Comparison of ENCODE assay signal across 8 mouse cellular contexts in the genomic region with DNA sequence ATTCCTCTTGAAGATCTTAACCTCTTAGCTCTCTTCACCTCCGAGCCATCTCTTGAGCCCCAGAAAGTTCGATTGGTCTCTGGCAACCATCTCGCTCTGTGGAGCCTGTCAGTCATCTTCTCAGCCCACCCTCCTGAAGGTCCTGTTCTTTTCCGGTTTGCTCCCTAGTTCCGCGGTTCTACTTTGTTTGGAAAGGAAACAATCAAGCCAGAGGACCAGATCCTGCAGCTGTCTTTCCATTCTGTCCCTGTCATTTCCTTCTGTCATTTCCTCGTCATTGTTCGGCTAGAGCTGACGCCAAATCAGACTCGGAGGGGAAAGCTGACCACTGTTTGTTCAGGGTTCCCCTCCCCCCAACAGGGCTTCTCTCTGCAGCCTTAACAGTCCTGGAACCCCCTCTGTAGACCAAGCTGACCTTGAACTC. TPM values are rescaled to one million over a fixed set of nuclear protein-coding genes. Genes with fewer than 3 reads are reported as not detected.
A peak's percentile ranks its signal among the peaks of the same experiment; 100 is the strongest.
DNase-seq lines count a peak whose midpoint lies in the region; ATAC-seq and TF ChIP-seq lines count a peak whose summit lies in the region.

No protein-coding gene starts in this region.

- H3K4me1 ChIP-seq in forebrain, embryonic 14.5 days (ENCODE audit: control insufficient read depth, insufficient read depth, low read length), result no peaks in the 10 kb centered on the region
- H3K4me1 ChIP-seq in forebrain, embryonic 12.5 days, result no peaks in the 10 kb centered on the region
- H3K4me1 ChIP-seq in liver, embryonic 12.5 days, result peaks cover 70% of the 10 kb centered on the region
- no peaks in the 10 kb centered on the region for H3K4me1 ChIP-seq in cerebellum, adult 2 months (ENCODE audit: control insufficient read depth, insufficient read depth, low read length)

- no peaks in the 10 kb centered on the region for H3K9me3 ChIP-seq in forebrain, embryonic 14.5 days (replicated peaks; ENCODE audit: control insufficient read depth, low read length)
- H3K9me3 ChIP-seq in forebrain, embryonic 12.5 days, result no peaks in the 10 kb centered on the region
- H3K9me3 ChIP-seq in liver, embryonic 12.5 days (replicated peaks), result no peaks in the 10 kb centered on the region

- H3K27ac ChIP-seq in forebrain, embryonic 14.5 days (ENCODE audit: low read depth, low read length), result no peak overlapping the region
- H3K27ac ChIP-seq in forebrain, embryonic 12.5 days, result no peak overlapping the region
- H3K27ac ChIP-seq in liver, embryonic 12.5 days, result peak overlapping the region; percentile 98
- no peak overlapping the region for H3K27ac ChIP-seq in cerebellum, adult 2 months (ENCODE audit: insufficient read depth, low read length)

- no peak for TF ChIP-seq POLR2A in cerebellum, adult 2 months (IDR thresholded peaks at IDR 0.05; ENCODE audit: borderline replicate concordance, insufficient read depth, low read length)

- H3K27me3 ChIP-seq in forebrain, embryonic 14.5 days (replicated peaks; ENCODE audit: control insufficient read depth, insufficient read depth, low read length), result no peaks in the 10 kb centered on the region
- no peaks in the 10 kb centered on the region for H3K27me3 ChIP-seq in forebrain, embryonic 12.5 days
- no peaks in the 10 kb centered on the region for H3K27me3 ChIP-seq in liver, embryonic 12.5 days (replicated peaks)
- no peaks in the 10 kb centered on the region for H3K27me3 ChIP-seq in splenic B cell, adult 2 months (ENCODE audit: control insufficient read depth, insufficient read depth, low read length, poor library complexity, severe bottlenecking)
- no peaks in the 10 kb centered on the region for H3K27me3 ChIP-seq in cerebellum, adult 2 months (ENCODE audit: control insufficient read depth, insufficient read depth, low read length)

- no peak overlapping the region for H3K9ac ChIP-seq in forebrain, embryonic 14.5 days (ENCODE audit: low read length)
- no peak overlapping the region for H3K9ac ChIP-seq in forebrain, embryonic 12.5 days
- peak overlapping the region; percentile 66 for H3K9ac ChIP-seq in liver, embryonic 12.5 days

- H3K4me2 ChIP-seq in forebrain, embryonic 14.5 days (ENCODE audit: low read length), result no peak overlapping the region
- no peak overlapping the region for H3K4me2 ChIP-seq in forebrain, embryonic 12.5 days
- H3K4me2 ChIP-seq in liver, embryonic 12.5 days, result peak overlapping the region; percentile 63

- H3K4me3 ChIP-seq in forebrain, embryonic 14.5 days (ENCODE audit: low read depth, low read length), result no peak overlapping the region
- no peak overlapping the region for H3K4me3 ChIP-seq in forebrain, embryonic 12.5 days (replicated peaks)
- H3K4me3 ChIP-seq in liver, embryonic 12.5 days, result peak overlapping the region; percentile 35
- no peak overlapping the region for H3K4me3 ChIP-seq in cerebellum, adult 2 months (replicated peaks; ENCODE audit: insufficient read depth, low read depth, low read length)

- 81% methylated on average over 10 of the region's 10 CpGs for WGBS in forebrain, embryonic 14.5 days
- 69% methylated on average over 10 of the region's 10 CpGs for WGBS in forebrain, embryonic 12.5 days
- 3% methylated on average over 10 of the region's 10 CpGs for WGBS in liver, embryonic 12.5 days (ENCODE audit: insufficient replicate concordance)
- 44% methylated on average over 10 of the region's 10 CpGs for WGBS in cerebellum, adult 2 months

- no peak for ATAC-seq in forebrain, embryonic 14.5 days
- ATAC-seq in forebrain, embryonic 12.5 days (ENCODE audit: low FRiP score), result no peak
- ATAC-seq in liver, embryonic 12.5 days, result peak; percentile 18; the same call in 1 of the 2 replicates

- peak; percentile 19 for DNase-seq in forebrain, embryonic 14.5 days (ENCODE audit: low spot score)
- DNase-seq in embryo, embryonic 9.5 days (ENCODE audit: extremely low spot score), result peak; percentile 32
- DNase-seq in heart, postnatal 25 days (ENCODE audit: low spot score), result peak; percentile 50
- peak; percentile 27 for DNase-seq in splenic B cell, adult 2 months (ENCODE audit: low read depth, low spot score)
- DNase-seq in cerebellum, adult 8-10 months, result no peak
- no peak for DNase-seq in cerebellum, adult 2 months

- TF ChIP-seq CTCF in cerebellum, adult 2 months (IDR thresholded peaks at IDR 0.05; ENCODE audit: borderline replicate concordance, insufficient read depth, low read depth, low read length), result no peak

- H3K36me3 ChIP-seq in forebrain, embryonic 14.5 days (ENCODE audit: control insufficient read depth, insufficient read depth, low read length), result no peaks in the 10 kb centered on the region
- H3K36me3 ChIP-seq in forebrain, embryonic 12.5 days (replicated peaks), result no peaks in the 10 kb centered on the region
- no peaks in the 10 kb centered on the region for H3K36me3 ChIP-seq in liver, embryonic 12.5 days
- no peaks in the 10 kb centered on the region for H3K36me3 ChIP-seq in splenic B cell, adult 2 months (ENCODE audit: control insufficient read depth, insufficient read depth, low read length, poor library complexity, severe bottlenecking)

- intact Hi-C loops in heart, postnatal 25 days (cut with DNase I), result no loop called here

RNA-seq across cellular contexts. Expression of gene Prdm10, which starts 27.0 kb away (rescaled TPM):
- 7.3 and 9.7 TPM in 2 replicates for polyA plus RNA-seq in forebrain, embryonic 14.5 days (2014; fragmentation: Nextera tagmentation; extraction: Ambion mirVana)
- polyA plus RNA-seq in forebrain, embryonic 12.5 days (2016; fragmentation: Nextera tagmentation; extraction: Ambion mirVana), result 10.7 and 11.0 TPM in 2 replicates
- total RNA-seq in heart, postnatal 25 days (2021), result 1 to 10 TPM; 5.1 to 5.4 TPM
- polyA plus RNA-seq in liver, embryonic 12.5 days (2016; fragmentation: Nextera tagmentation; extraction: Ambion mirVana), result 4.1 and 4.7 TPM in 2 replicates
- 21.5 and 23.4 TPM in 2 replicates for polyA plus RNA-seq in cerebellum, adult 2 months (2012; rRNA removed)

RNA-seq across cellular contexts. Expression of gene Aplp2, which starts 41.7 kb away (rescaled TPM):
- polyA plus RNA-seq in forebrain, embryonic 14.5 days (2014; fragmentation: Nextera tagmentation; extraction: Ambion mirVana), result 208 and 237 TPM in 2 replicates
- 213 and 223 TPM in 2 replicates for polyA plus RNA-seq in forebrain, embryonic 12.5 days (2016; fragmentation: Nextera tagmentation; extraction: Ambion mirVana)
- total RNA-seq in heart, postnatal 25 days (2021), result 100 to 1,000 TPM; 285 to 296 TPM
- polyA plus RNA-seq in liver, embryonic 12.5 days (2016; fragmentation: Nextera tagmentation; extraction: Ambion mirVana), result 210 and 212 TPM in 2 replicates
- polyA plus RNA-seq in cerebellum, adult 2 months (2012; rRNA removed), result 1,017 and 1,095 TPM in 2 replicates

Comparison
In these comparisons a context has a peak if more than half of its experiments do, and no peak if none do; other contexts are left out.
1. DNase-seq: peak in forebrain, embryonic 14.5 days (single experiment), embryo, embryonic 9.5 days (single experiment), heart, postnatal 25 days (single experiment) and splenic B cell, adult 2 months (single experiment); none in cerebellum, adult 8-10 months (single experiment) and cerebellum, adult 2 months (0 of 2).